Mouse (Mus musculus) olfactory bulb, adult 2 months (tissue): ENCODE measurements around the gene Sync.

ENCODE experiments used
- CTCF ChIP-seq: fragments of 200-500 bp; IDR thresholded peaks from 2 replicates; pipeline ENCODE4 v1.5.1; 2012; ENCODE audit warnings: low read depth, mild to moderate bottlenecking, low read length, moderate library complexity; ENCODE audit not compliant: insufficient read depth
- POLR2A ChIP-seq: fragments of 200-500 bp; IDR thresholded peaks from 2 replicates; pipeline ENCODE4 v1.6.1; 2012; ENCODE audit warnings: mild to moderate bottlenecking, low read depth, low read length, moderate library complexity; ENCODE audit not compliant: insufficient read depth

- TF ChIP-seq CTCF, result no peak
- no peak for TF ChIP-seq POLR2A
These were observed 28.3 kb upstream of the Sync start for GRCm38 (mm10) chr4:129259101-129259500.
